10 mouse cellular contexts compared by ENCODE assay signal in genomic region chr13:99564346-99564745, GRCm38 (mm10). TPM values are rescaled to one million over a fixed set of nuclear protein-coding genes. Genes with fewer than 3 reads are reported as not detected.
A peak's percentile ranks its signal among the peaks of the same experiment; 100 is the strongest.
DNase-seq lines count a peak whose midpoint lies in the region; ATAC-seq and TF ChIP-seq lines count a peak whose summit lies in the region.
"Had no signal": no experiment of that assay in that cellular context is flagged by ENCODE, and none has a peak within 500 bp of the region (broad histone marks: within the 10 kb centered on the region; RNA-seq: fewer than 3 reads in every experiment).

No protein-coding gene starts in this region.

- no peak overlapping the region for H3K4me3 ChIP-seq in forebrain, embryonic 11.5 days (ENCODE audit: low read depth, low read length)
- no peak overlapping the region for H3K4me3 ChIP-seq in forebrain, embryonic 15.5 days
- no peak overlapping the region for H3K4me3 ChIP-seq in midbrain, embryonic 14.5 days (replicated peaks; ENCODE audit: low read depth, low read length)
- no peak overlapping the region for H3K4me3 ChIP-seq in midbrain, postnatal 0 days (ENCODE audit: low read depth, low read length)
- H3K4me3 ChIP-seq in forebrain, embryonic 12.5 days (replicated peaks): no peak overlapping the region
- H3K4me3 ChIP-seq: layer of hippocampus, adult 2 months; megakaryocyte, embryonic 14.5 days had no signal

- peaks cover 21% of the 10 kb centered on the region for H3K4me1 ChIP-seq in forebrain, embryonic 11.5 days (replicated peaks; ENCODE audit: control insufficient read depth, insufficient read depth, low read length)
- H3K4me1 ChIP-seq in forebrain, embryonic 15.5 days: peaks cover 27% of the 10 kb centered on the region
- peaks cover 22% of the 10 kb centered on the region for H3K4me1 ChIP-seq in midbrain, embryonic 14.5 days (ENCODE audit: control insufficient read depth, insufficient read depth, low read length)
- peaks cover 10% of the 10 kb centered on the region; the same call in 1 of the 2 replicates for H3K4me1 ChIP-seq in midbrain, postnatal 0 days (ENCODE audit: insufficient read depth, low read length)
- H3K4me1 ChIP-seq in forebrain, embryonic 12.5 days: peaks cover 29% of the 10 kb centered on the region
- H3K4me1 ChIP-seq: megakaryocyte, embryonic 14.5 days had no signal

- WGBS in forebrain, embryonic 11.5 days: 41% methylated on average over 3 of the region's 3 CpGs
- WGBS in forebrain, embryonic 15.5 days: 46% methylated on average over 3 of the region's 3 CpGs
- 39% methylated on average over 3 of the region's 3 CpGs for WGBS in midbrain, embryonic 14.5 days
- 46% methylated on average over 3 of the region's 3 CpGs for WGBS in midbrain, postnatal 0 days
- 38% methylated on average over 3 of the region's 3 CpGs for WGBS in forebrain, embryonic 12.5 days

- no peak for TF ChIP-seq CTCF in midbrain, postnatal 0 days (IDR thresholded peaks at IDR 0.05)

- no peak for ATAC-seq in forebrain, embryonic 11.5 days (replicated peaks; ENCODE audit: low FRiP score)
- ATAC-seq in forebrain, embryonic 15.5 days (replicated peaks): no peak
- no peak for ATAC-seq in midbrain, embryonic 14.5 days (ENCODE audit: low FRiP score, low TSS enrichment)
- no peak for ATAC-seq in midbrain, postnatal 0 days (ENCODE audit: low FRiP score)
- no peak for ATAC-seq in forebrain, embryonic 12.5 days (ENCODE audit: low FRiP score)

- peak; percentile 72 for DNase-seq in forebrain, embryonic 11.5 days (ENCODE audit: low spot score)
- peak; percentile 57 for DNase-seq in midbrain, embryonic 14.5 days
- no peak for DNase-seq in midbrain, postnatal 0 days (ENCODE audit: low spot score)
- DNase-seq in embryo, embryonic 11 days: peak; percentile 81
- DNase-seq in mesoderm, embryonic 11.5 days (ENCODE audit: low read depth, low spot score): peak; percentile 80
- DNase-seq in layer of hippocampus, adult 8-10 months (ENCODE audit: low spot score in 2 of 2): no peak

- H3K9me3 ChIP-seq in forebrain, embryonic 11.5 days (ENCODE audit: control insufficient read depth, low read length): no peaks in the 10 kb centered on the region
- H3K9me3 ChIP-seq in forebrain, embryonic 15.5 days: no peaks in the 10 kb centered on the region
- H3K9me3 ChIP-seq in midbrain, embryonic 14.5 days (ENCODE audit: control insufficient read depth, low read length): no peaks in the 10 kb centered on the region
- no peaks in the 10 kb centered on the region for H3K9me3 ChIP-seq in midbrain, postnatal 0 days (ENCODE audit: low read length)
- no peaks in the 10 kb centered on the region for H3K9me3 ChIP-seq in forebrain, embryonic 12.5 days
- H3K9me3 ChIP-seq: megakaryocyte, embryonic 14.5 days had no signal

- H3K9ac ChIP-seq in forebrain, embryonic 11.5 days (ENCODE audit: low read length): no peak overlapping the region
- H3K9ac ChIP-seq in forebrain, embryonic 15.5 days (replicated peaks): no peak overlapping the region
- H3K9ac ChIP-seq in midbrain, embryonic 14.5 days (replicated peaks; ENCODE audit: low read length): no peak overlapping the region
- no peak overlapping the region for H3K9ac ChIP-seq in midbrain, postnatal 0 days (replicated peaks; ENCODE audit: low read length, poor library complexity, severe bottlenecking)
- no peak overlapping the region for H3K9ac ChIP-seq in forebrain, embryonic 12.5 days

- no peaks in the 10 kb centered on the region for H3K27me3 ChIP-seq in forebrain, embryonic 11.5 days (ENCODE audit: control insufficient read depth, insufficient read depth, low read length)
- no peaks in the 10 kb centered on the region for H3K27me3 ChIP-seq in forebrain, embryonic 15.5 days
- H3K27me3 ChIP-seq in midbrain, embryonic 14.5 days (ENCODE audit: control insufficient read depth, insufficient read depth, low read length): no peaks in the 10 kb centered on the region
- H3K27me3 ChIP-seq in midbrain, postnatal 0 days (ENCODE audit: insufficient read depth, low read length): no peaks in the 10 kb centered on the region
- no peaks in the 10 kb centered on the region for H3K27me3 ChIP-seq in forebrain, embryonic 12.5 days
- H3K27me3 ChIP-seq: megakaryocyte, embryonic 14.5 days had no signal

- no peak overlapping the region for H3K27ac ChIP-seq in forebrain, embryonic 11.5 days (ENCODE audit: low read depth, low read length)
- no peak overlapping the region for H3K27ac ChIP-seq in forebrain, embryonic 15.5 days (replicated peaks)
- H3K27ac ChIP-seq in midbrain, embryonic 14.5 days (replicated peaks; ENCODE audit: low read depth, low read length): no peak overlapping the region
- no peak overlapping the region for H3K27ac ChIP-seq in midbrain, postnatal 0 days (ENCODE audit: low read depth, low read length)
- no peak overlapping the region for H3K27ac ChIP-seq in forebrain, embryonic 12.5 days
- H3K27ac ChIP-seq: layer of hippocampus, adult 2 months had no signal

- no peaks in the 10 kb centered on the region for H3K36me3 ChIP-seq in forebrain, embryonic 11.5 days (ENCODE audit: control insufficient read depth, insufficient read depth, low read length)
- no peaks in the 10 kb centered on the region for H3K36me3 ChIP-seq in forebrain, embryonic 15.5 days
- H3K36me3 ChIP-seq in midbrain, embryonic 14.5 days (ENCODE audit: control insufficient read depth, insufficient read depth, low read length): no peaks in the 10 kb centered on the region
- H3K36me3 ChIP-seq in midbrain, postnatal 0 days (ENCODE audit: insufficient read depth, low read length): no peaks in the 10 kb centered on the region
- no peaks in the 10 kb centered on the region for H3K36me3 ChIP-seq in forebrain, embryonic 12.5 days (replicated peaks)

- no peak overlapping the region for H3K4me2 ChIP-seq in forebrain, embryonic 11.5 days (ENCODE audit: low read depth, low read length, severe bottlenecking)
- H3K4me2 ChIP-seq in forebrain, embryonic 15.5 days (replicated peaks): no peak overlapping the region
- no peak overlapping the region for H3K4me2 ChIP-seq in midbrain, embryonic 14.5 days (ENCODE audit: low read length)
- H3K4me2 ChIP-seq in midbrain, postnatal 0 days (ENCODE audit: low read depth, low read length, poor library complexity, severe bottlenecking): no peak overlapping the region
- H3K4me2 ChIP-seq in forebrain, embryonic 12.5 days: no peak overlapping the region

RNA-seq across cellular contexts. Expression of gene Map1b, which starts 48.0 kb away (rescaled TPM):
- polyA plus RNA-seq in forebrain, embryonic 11.5 days (2014; fragmentation: Nextera tagmentation; extraction: Ambion mirVana): 823 and 854 TPM in 2 replicates
- 1,899 and 1,916 TPM in 2 replicates for polyA plus RNA-seq in forebrain, embryonic 15.5 days (2015; fragmentation: Nextera tagmentation; extraction: Ambion mirVana)
- polyA plus RNA-seq in midbrain, embryonic 14.5 days (2014; fragmentation: Nextera tagmentation; extraction: Ambion mirVana): 2,111 and 2,470 TPM in 2 replicates
- total RNA-seq in midbrain, postnatal 0 days (2014; rRNA removed): 913 and 940 TPM in 2 replicates
- polyA plus RNA-seq in midbrain, postnatal 0 days (2015; fragmentation: Nextera tagmentation; extraction: Ambion mirVana): 1,865 and 2,125 TPM in 2 replicates
- total RNA-seq in layer of hippocampus, adult 8-10 months (2022): 100 to 1,000 TPM; 617 to 716 (median 673) TPM
- 1,306 and 1,372 TPM in 2 replicates for polyA plus RNA-seq in forebrain, embryonic 12.5 days (2016; fragmentation: Nextera tagmentation; extraction: Ambion mirVana)

Comparison
In these comparisons a context has a peak if more than half of its experiments do, and no peak if none do; other contexts are left out.
1. DNase-seq: peak in forebrain, embryonic 11.5 days (single experiment), midbrain, embryonic 14.5 days (single experiment), embryo, embryonic 11 days (single experiment) and mesoderm, embryonic 11.5 days (single experiment); none in midbrain, postnatal 0 days (single experiment) and layer of hippocampus, adult 8-10 months (0 of 2).